Mouse (Mus musculus): ENCODE measurements around the gene Soat1. TPM values are rescaled to one million over a fixed set of nuclear protein-coding genes. Genes with fewer than 3 reads are reported as not detected.
A peak's percentile ranks its signal among the peaks of the same experiment; 100 is the strongest.
"Not testable (repeated sequence)": the region's sequence is repeated elsewhere in the genome, so short reads cannot be mapped to it uniquely, and the experiment has no call there.

Gene Soat1
- total RNA-seq (2021): 1,000 to 10,000 TPM; 1,034 to 1,489 TPM
- long read RNA-seq, experiment 1, full-length matches to known transcripts: 181 of 267 reads
- long read RNA-seq, experiment 1, partial matches to known transcripts: 40 of 267 reads
- long read RNA-seq, experiment 1, other reads (novel, unspliced or antisense): 46 of 267 reads
- long read RNA-seq, experiment 2, full-length matches to known transcripts: 158 of 195 reads
- long read RNA-seq, experiment 2, partial matches to known transcripts: 9 of 195 reads
- long read RNA-seq, experiment 2, other reads (novel, unspliced or antisense): 28 of 195 reads

DNA sequence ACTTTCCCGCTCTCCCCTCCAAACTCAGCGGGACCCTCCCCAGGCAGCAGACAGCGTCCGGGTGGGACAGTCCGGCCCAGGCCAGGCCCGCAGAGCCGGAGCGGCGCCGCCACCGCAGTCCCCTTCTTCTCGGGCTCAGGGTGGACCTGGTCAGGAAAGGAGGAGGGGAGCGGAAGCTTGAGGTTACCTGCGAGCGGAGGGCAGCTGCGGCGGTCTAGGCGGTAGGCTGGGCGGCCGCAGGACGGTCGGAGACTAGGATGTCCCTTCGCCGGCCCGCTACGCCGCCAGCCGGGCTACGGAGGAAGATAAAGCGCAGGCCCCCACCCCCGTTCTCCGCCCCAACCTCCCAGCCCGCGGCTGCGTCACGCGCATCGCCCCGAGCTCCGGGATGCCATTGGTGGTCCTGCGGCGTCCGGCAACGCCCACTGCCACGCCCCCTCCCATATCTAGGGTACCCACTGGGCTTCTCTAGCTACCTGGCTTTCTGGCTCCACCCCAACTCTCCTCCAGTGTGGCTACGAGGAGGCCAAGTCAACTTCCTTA, at the start of gene Soat1:
Gene Soat1 (minus strand): TSS at position 371 of the 543 bp plus-strand sequence.
- peak; percentile 96 to 97 for DNase-seq

DNA sequence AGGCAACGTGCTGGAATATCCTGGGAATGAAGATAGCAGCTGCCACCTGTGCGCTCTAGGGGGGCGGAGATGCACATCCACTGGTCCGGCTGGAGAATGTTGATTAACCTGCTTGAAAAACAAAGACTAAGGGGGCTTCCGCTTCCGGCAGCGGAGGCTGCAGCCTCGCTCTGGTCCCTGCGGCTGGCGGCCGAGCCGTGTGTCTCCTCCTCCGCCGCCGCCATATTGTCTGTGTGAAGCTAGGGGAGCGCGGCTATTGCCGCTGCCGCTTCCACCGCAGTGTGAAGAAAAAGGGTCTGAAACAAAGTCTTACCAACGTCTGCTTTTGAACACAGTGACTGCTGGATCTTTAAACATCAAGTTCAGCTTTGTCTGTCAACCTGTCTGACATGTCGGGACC, 49.7 kb upstream of the Soat1 start, which contains the start of gene Gm10031:
Gene Gm10031 (plus strand): TSS at position 171 of the 400 bp plus-strand sequence.
- DNase-seq: not testable (repeated sequence)

- DNase-seq: peak; percentile 32 to 63
Observed at GRCm38 (mm10) chr1:156521796-156522517, 47.8 kb upstream of the Soat1 start.

GRCm38 (mm10) chr1:156520136-156520780, 46.1 kb upstream of the Soat1 start:
- DNase-seq: no peak

DNA sequence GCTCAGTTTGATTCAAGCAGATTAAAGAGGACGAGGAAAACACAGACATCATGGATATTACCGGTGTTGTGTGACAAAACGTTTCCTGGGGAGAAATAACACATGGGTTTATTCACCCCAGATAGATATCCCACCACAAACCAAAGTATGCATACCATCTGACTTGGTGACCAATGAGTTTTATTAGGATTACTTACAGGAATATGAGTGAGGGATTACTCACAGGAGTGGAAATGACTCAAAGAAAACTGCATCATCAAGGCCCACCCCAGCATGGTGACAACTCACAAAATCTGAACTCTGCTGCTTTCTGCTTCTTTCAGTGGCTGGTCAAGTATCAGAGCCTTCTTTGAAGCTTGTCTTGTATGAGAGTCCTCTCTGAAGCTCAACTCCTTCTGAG, 33.6 kb upstream of the Soat1 start:
- DNase-seq: no peak

- DNase-seq: no peak
Observed at GRCm38 (mm10) chr1:156505901-156506300, 31.8 kb upstream of the Soat1 start.

DNA sequence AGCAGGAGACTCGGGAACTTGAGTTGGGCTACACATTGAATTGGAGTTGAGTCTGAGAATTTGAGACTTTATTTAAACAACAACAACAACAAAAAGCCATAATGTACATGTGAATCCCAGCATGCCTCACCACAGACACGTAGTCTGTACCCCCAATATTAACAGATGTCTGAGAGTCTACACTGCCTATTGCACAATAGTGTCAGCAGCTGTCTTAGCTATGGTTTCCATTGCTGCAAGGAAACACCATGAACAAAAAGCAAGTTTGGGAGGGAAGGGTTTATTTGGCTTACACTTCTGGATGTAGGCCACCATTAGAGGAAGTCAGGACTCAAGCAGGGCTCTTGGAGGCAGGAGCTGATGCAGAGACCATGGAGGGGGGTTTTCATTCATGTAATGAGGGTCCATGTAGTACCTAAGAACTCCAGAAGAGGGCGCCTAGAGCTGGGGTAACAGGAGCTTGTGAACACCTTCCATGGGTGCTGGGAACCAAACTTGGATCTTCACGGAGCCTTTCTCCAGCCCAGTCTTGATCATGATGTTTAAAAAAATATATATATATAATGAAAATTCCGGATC, 30.9 kb upstream of the Soat1 start:
- DNase-seq: no peak

DNA sequence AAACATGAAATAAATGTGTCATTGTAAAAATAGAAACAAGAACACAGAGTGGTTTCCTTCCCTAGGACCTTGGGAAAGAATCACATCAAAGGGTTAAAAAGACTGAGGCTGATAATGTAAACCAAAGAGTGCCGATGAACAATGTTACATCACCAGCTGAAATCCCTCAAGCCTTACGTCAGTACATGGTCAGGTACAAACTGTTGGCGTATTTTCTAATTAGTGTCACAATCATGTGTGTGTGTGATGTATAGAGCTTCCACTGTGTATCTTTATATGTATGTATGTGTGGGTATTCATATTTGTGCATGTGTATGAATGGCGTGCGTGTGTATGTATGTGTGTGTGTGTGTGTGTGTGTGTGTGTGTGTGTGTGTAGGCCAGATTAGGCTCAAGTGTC, 22.8 kb upstream of the Soat1 start:
- no peak for DNase-seq

- DNase-seq: no peak
Observed at GRCm38 (mm10) chr1:156495025-156495424, 20.9 kb upstream of the Soat1 start.

- DNase-seq: no peak
Observed at GRCm38 (mm10) chr1:156491226-156491796, 17.2 kb upstream of the Soat1 start.

GRCm38 (mm10) chr1:156488031-156488430, 13.9 kb upstream of the Soat1 start:
- DNase-seq: no peak

DNA sequence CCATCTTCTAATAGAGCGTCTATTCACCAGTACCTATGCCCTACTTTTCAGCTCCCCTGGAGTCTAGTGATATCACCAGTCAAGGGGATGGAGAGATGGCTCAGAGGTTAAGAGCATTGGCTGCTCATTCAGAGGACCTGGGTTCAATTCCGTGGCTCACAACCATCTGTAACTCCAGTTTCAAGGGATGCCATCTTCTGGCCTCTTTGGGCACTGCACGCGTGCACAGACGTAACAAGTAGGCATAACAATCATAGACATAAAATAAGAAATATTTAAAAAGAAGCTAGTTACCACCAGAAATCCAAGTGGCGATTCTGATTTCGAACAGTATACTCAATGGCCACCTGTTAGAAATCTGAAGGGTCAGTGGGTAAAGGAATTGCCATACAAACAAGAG, 13.4 kb upstream of the Soat1 start:
- no peak for DNase-seq

DNA sequence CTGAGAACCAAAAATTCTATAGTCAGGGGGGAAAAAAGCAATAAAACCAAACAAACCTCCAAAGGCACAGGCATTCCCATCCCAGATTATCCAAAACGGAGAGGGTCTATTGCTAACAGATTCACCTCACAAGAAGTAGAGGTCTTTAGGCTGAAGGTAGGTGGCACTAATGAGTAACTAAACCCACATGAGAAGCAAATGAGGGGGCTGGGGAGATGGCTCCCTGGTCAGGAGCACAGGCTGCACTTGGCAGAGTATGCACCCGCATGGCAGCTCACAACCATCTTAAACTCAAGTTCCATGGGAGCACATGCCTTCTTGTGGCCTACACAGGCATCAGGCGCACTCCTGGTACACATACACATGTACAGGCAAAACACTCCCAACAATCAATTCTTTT, 7.7 kb upstream of the Soat1 start:
- DNase-seq: no peak

GRCm38 (mm10) chr1:156476535-156476934, 2.4 kb upstream of the Soat1 start:
- no peak for DNase-seq

DNA sequence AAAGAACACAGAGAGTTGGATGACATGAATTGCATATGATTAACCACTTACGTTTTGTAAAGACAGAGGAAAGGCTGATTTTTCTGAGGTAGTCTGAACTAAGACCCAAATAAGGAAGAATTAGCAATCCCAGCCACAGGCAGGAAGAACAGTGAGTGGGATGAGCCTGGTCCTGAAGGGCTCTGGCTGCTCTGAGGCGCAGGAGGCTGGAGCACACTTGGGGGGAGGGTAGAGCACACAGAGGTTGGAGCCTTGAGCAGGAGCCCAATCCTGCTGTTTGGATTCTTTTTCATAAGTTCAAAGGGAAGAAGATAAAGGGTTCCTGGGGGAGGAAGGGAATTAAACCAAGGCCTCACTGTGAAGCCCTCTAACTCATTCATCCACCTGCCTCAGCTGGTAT, 1.9 kb upstream of the Soat1 start:
- peak; percentile 52 to 65 for DNase-seq

GRCm38 (mm10) chr1:156474854-156475253, 723 bp upstream of the Soat1 start:
- DNase-seq: no peak

GRCm38 (mm10) chr1:156473003-156473402, 1.1 kb downstream of the Soat1 start:
- DNase-seq: no peak

- no peak for DNase-seq
Observed at GRCm38 (mm10) chr1:156471955-156472354, 2.2 kb downstream of the Soat1 start.

DNA sequence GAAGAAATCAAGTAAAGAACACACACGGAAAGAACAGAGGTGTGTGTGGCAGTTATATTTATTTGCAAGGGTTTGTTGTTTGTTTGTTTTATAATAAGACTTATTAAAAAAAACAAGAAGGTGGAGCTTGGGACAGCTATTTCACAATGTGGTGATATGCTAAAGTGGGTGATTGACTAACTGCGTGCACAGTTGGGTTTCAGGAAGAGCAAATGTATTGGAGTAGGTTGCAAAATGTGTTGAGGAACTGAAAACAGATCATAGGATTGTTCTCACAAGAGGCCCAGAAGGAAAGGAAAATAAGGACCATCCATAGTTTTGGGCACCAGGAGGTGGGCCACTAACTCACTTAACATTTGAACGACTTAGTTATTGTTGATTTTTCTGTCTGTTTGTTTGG, 3.1 kb downstream of the Soat1 start:
- DNase-seq: no peak

DNA sequence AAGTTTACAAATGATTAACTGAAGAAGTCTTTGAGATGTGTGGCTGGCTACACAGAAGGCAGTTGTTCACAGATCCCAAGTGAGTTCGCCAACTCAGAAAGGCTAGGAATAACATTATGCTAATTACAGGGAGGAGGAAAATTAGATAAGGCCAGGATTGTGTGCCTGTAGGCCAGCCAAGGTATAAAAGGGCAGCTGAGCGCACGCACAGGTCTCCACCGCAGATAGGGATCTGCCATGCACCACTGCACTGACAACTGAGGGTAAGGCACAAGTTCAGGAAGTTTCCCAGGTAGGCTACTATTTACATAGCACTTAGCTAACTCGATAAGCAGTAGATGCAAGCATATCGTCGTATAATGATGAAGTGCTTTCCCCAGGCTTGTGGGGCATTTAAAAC, 3.6 kb downstream of the Soat1 start:
- no peak for DNase-seq

GRCm38 (mm10) chr1:156468576-156468975, 5.6 kb downstream of the Soat1 start:
- no peak for DNase-seq

DNA sequence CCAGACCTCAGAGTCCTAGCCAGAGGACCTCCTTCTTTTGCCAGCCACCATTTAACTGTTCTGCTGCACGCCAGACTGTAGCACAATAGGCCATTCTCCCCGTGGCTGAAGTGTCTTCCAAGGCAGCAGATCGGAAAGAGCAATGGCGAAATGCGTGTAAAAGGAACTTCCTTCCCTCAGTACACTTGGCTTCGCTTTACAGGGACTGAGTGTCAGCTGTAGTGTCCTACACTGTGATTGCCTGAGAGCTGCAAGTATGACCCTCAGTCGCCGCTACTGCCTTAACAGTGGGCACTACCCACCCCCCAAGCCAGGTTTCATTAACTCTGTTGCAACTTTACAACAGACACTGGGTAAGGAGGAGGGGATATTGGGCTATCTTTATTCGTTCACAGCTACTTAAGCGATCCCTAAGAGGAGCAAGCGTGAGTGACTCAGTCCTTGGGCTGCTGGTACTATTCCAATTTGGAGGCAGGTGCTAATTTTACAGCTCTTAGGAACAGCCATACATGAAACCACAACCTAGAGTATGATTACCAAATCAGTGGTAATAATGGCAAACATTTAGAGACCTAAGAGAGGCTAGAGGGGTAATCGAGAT, 6.4 kb downstream of the Soat1 start:
- no peak for DNase-seq
